Mouse (Mus musculus) kidney, embryonic 14.5 days (tissue): ENCODE measurements around the gene Tk1. TPM values are rescaled to one million over a fixed set of nuclear protein-coding genes. Genes with fewer than 3 reads are reported as not detected.
A peak's percentile ranks its signal among the peaks of the same experiment; 100 is the strongest.
"Not testable (repeated sequence)": the region's sequence is repeated elsewhere in the genome, so short reads cannot be mapped to it uniquely, and the experiment has no call there.

Source experiments
- ATAC-seq: fragments of 200-750 bp; cut with Nextera tagmentation; 2 replicates; pipeline ENCODE4 v1.8.0; 2017; ENCODE audit warnings: moderate number of reproducible peaks, mild to moderate bottlenecking, moderate TSS enrichment, moderate library complexity; ENCODE audit not compliant: low FRiP score, low TSS enrichment
- H3K27ac ChIP-seq: fragments of 300-500 bp; sonication (generic); 2 replicates; pipeline ENCODE4 v1.5.1; 2014; ENCODE audit warnings: low read depth, mild to moderate bottlenecking, low read length, moderate library complexity, mixed read lengths
- H3K27me3 ChIP-seq: fragments of 300-500 bp; sonication (generic); 2 replicates; pipeline ENCODE4 v1.6.1; 2014; ENCODE audit warnings: mild to moderate bottlenecking, low read length; ENCODE audit not compliant: control insufficient read depth, insufficient read depth
- H3K36me3 ChIP-seq: fragments of 300-500 bp; sonication (generic); 2 replicates; pipeline ENCODE4 v1.6.1; 2014; ENCODE audit warnings: low read length, mixed read lengths; ENCODE audit not compliant: control insufficient read depth, insufficient read depth
- H3K4me1 ChIP-seq: fragments of 300-500 bp; sonication (generic); 2 replicates; pipeline ENCODE4 v1.6.1; 2014; ENCODE audit warnings: low read length, mixed read lengths; ENCODE audit not compliant: control insufficient read depth, insufficient read depth
- H3K4me2 ChIP-seq: fragments of 300-500 bp; sonication (generic); replicated peaks from 2 replicates; pipeline ENCODE4 v1.6.1; 2014; ENCODE audit warnings: low read depth, mild to moderate bottlenecking, low read length
- H3K4me3 ChIP-seq: fragments of 300-500 bp; sonication (generic); 2 replicates; pipeline ENCODE4 v1.5.1; 2014; ENCODE audit warnings: mild to moderate bottlenecking, low read length
- H3K9ac ChIP-seq: fragments of 300-500 bp; sonication (generic); 2 replicates; pipeline ENCODE4 v1.6.1; 2014; ENCODE audit warnings: low read depth, mild to moderate bottlenecking, low read length, moderate library complexity
- H3K9me3 ChIP-seq: fragments of 300-500 bp; sonication (generic); 2 replicates; pipeline ENCODE4 v1.6.1; 2016; ENCODE audit warnings: low read length; ENCODE audit not compliant: control insufficient read depth
- WGBS: fragments of 180-500 bp; shearing (Covaris S2); extraction: QIAGEN DNeasy Blood & Tissue Kit; methylation state at CpG from one replicate; pipeline ENCODE4 v1.1.7; 2014; 5-methylcytosine and 5-hydroxymethylcytosine counted together
- polyA plus RNA-seq: library from polyadenylated mRNA; unstranded; fragments of >200 nt; fragmentation: Nextera tagmentation; extraction: Ambion mirVana; gene quantifications from 2 replicates; pipeline ENCODE4 v1.2.1, GENCODE M21; 2014

Tk1 gene
- polyA plus RNA-seq, 1 experiment from 2014 or later: 129 TPM

GRCm38 (mm10) chr11:117838572-117838971 lies 12.7 kb upstream of the Tk1 start:
- no peaks in the 10 kb centered on the region for H3K4me1 ChIP-seq
- no peak overlapping the region for H3K4me2 ChIP-seq
- no peak for ATAC-seq
- H3K36me3 ChIP-seq: no peaks in the 10 kb centered on the region
- WGBS: 68% methylated on average over 2 of the region's 2 CpGs
- no peaks in the 10 kb centered on the region for H3K9me3 ChIP-seq
- H3K4me3 ChIP-seq: no peak overlapping the region
- H3K27ac ChIP-seq: no peak overlapping the region
- H3K27me3 ChIP-seq: no peaks in the 10 kb centered on the region
- no peak overlapping the region for H3K9ac ChIP-seq

GRCm38 (mm10) chr11:117836306-117836705 lies 10.4 kb upstream of the Tk1 start:
- H3K27ac ChIP-seq: no peak overlapping the region
- no peak overlapping the region for H3K4me3 ChIP-seq
- no peaks in the 10 kb centered on the region for H3K36me3 ChIP-seq
- no peak for ATAC-seq
- H3K27me3 ChIP-seq: no peaks in the 10 kb centered on the region
- 29% methylated on average over 13 of the region's 13 CpGs for WGBS
- H3K9me3 ChIP-seq: no peaks in the 10 kb centered on the region
- no peak overlapping the region for H3K9ac ChIP-seq
- H3K4me2 ChIP-seq: peak overlapping the region; percentile 34; the same call in 1 of the 2 replicates
- H3K4me1 ChIP-seq: peaks cover 8% of the 10 kb centered on the region; the same call in 1 of the 2 replicates

GRCm38 (mm10) chr11:117834086-117834485 lies 8.2 kb upstream of the Tk1 start:
- H3K4me1 ChIP-seq: peaks cover 21% of the 10 kb centered on the region
- no peak overlapping the region for H3K4me3 ChIP-seq
- WGBS: 89% methylated on average over 8 of the region's 8 CpGs
- H3K9me3 ChIP-seq: no peaks in the 10 kb centered on the region
- H3K27me3 ChIP-seq: no peaks in the 10 kb centered on the region
- ATAC-seq: no peak
- H3K27ac ChIP-seq: no peak overlapping the region
- H3K4me2 ChIP-seq: no peak overlapping the region
- H3K9ac ChIP-seq: no peak overlapping the region
- no peaks in the 10 kb centered on the region for H3K36me3 ChIP-seq

GRCm38 (mm10) chr11:117833509-117833908 lies 7.6 kb upstream of the Tk1 start:
- 92% methylated on average over 4 of the region's 6 CpGs for WGBS
- H3K27me3 ChIP-seq, H3K4me3 ChIP-seq, H3K36me3 ChIP-seq, H3K4me2 ChIP-seq, H3K9me3 ChIP-seq, H3K27ac ChIP-seq, ATAC-seq, H3K9ac ChIP-seq: not testable (repeated sequence)
- H3K4me1 ChIP-seq: peaks cover 26% of the 10 kb centered on the region

GRCm38 (mm10) chr11:117832086-117832969 lies 6.4 kb upstream of the Tk1 start:
- Histone ChIP-seq H3K36me3 (no peaks in the 10 kb centered on the region), H3K9ac (peak overlapping the region; percentile 25; the same call in 1 of the 2 replicates), H3K27me3 (no peaks in the 10 kb centered on the region), H3K4me1 (peaks cover 34% of the 10 kb centered on the region), H3K4me2 (peak overlapping the region; percentile 49), H3K27ac (no peak overlapping the region), H3K4me3 (peak overlapping the region; percentile 23; the same call in 1 of the 2 replicates), H3K9me3 (no peaks in the 10 kb centered on the region)
- peak; percentile 34 for ATAC-seq
- 17% methylated on average over 28 of the region's 28 CpGs for WGBS

GRCm38 (mm10) chr11:117830401-117830800 lies 4.5 kb upstream of the Tk1 start:
- ATAC-seq: no peak
- no peak overlapping the region for H3K9ac ChIP-seq
- H3K27me3 ChIP-seq: no peaks in the 10 kb centered on the region
- no peaks in the 10 kb centered on the region for H3K9me3 ChIP-seq
- H3K4me2 ChIP-seq: no peak overlapping the region
- no peak overlapping the region for H3K4me3 ChIP-seq
- peaks cover 40% of the 10 kb centered on the region for H3K4me1 ChIP-seq
- WGBS: 74% methylated on average over 9 of the region's 9 CpGs
- H3K27ac ChIP-seq: peak overlapping the region; percentile 14; the same call in 1 of the 2 replicates
- no peaks in the 10 kb centered on the region for H3K36me3 ChIP-seq

- WGBS: 25% methylated on average over 2 of the region's 2 CpGs
Observed at GRCm38 (mm10) chr11:117829671-117830215, 3.9 kb upstream of the Tk1 start.

GRCm38 (mm10) chr11:117828888-117829604 lies 3.2 kb upstream of the Tk1 start:
- H3K27me3 ChIP-seq: no peaks in the 10 kb centered on the region
- H3K4me1 ChIP-seq: peaks cover 51% of the 10 kb centered on the region
- H3K9me3 ChIP-seq: no peaks in the 10 kb centered on the region
- ATAC-seq: no peak
- H3K27ac ChIP-seq: peak overlapping the region; percentile 59
- no peak overlapping the region for H3K4me3 ChIP-seq
- no peaks in the 10 kb centered on the region; the same call in 1 of the 2 replicates for H3K36me3 ChIP-seq
- H3K4me2 ChIP-seq: no peak overlapping the region
- H3K9ac ChIP-seq: peak overlapping the region; percentile 12; the same call in 1 of the 2 replicates
- WGBS: 54% methylated on average over 9 of the region's 9 CpGs

More at GRCm38 (mm10) chr11:117829671-117830215, 3.9 kb upstream of the Tk1 start:
- H3K4me3 ChIP-seq: no peak overlapping the region
- no peak overlapping the region for H3K9ac ChIP-seq
- H3K27ac ChIP-seq: peak overlapping the region; percentile 59
- no peak for ATAC-seq
- H3K4me2 ChIP-seq: no peak overlapping the region
- H3K9me3 ChIP-seq: no peaks in the 10 kb centered on the region
- H3K27me3 ChIP-seq: no peaks in the 10 kb centered on the region
- H3K4me1 ChIP-seq: peaks cover 46% of the 10 kb centered on the region
- no peaks in the 10 kb centered on the region for H3K36me3 ChIP-seq
